In genomic region chr2:144381293-144381692, GRCm38 (mm10) we compare ENCODE assay signal across 19 mouse cellular contexts. TPM values are rescaled to one million over a fixed set of nuclear protein-coding genes. Genes with fewer than 3 reads are reported as not detected.
A peak's percentile ranks its signal among the peaks of the same experiment; 100 is the strongest.
DNase-seq lines count a peak whose midpoint lies in the region; ATAC-seq and TF ChIP-seq lines count a peak whose summit lies in the region.
"Had no signal": no experiment of that assay in that cellular context is flagged by ENCODE, and none has a peak within 500 bp of the region (broad histone marks: within the 10 kb centered on the region; RNA-seq: fewer than 3 reads in every experiment).

No protein-coding gene starts in this region.

- no peak overlapping the region for H3K4me3 ChIP-seq in heart, postnatal 0 days (ENCODE audit: low read depth, low read length)
- H3K4me3 ChIP-seq in heart, embryonic 12.5 days = no peak overlapping the region
- H3K4me3 ChIP-seq in cerebellum, adult 2 months (replicated peaks; ENCODE audit: insufficient read depth, low read depth, low read length) = peak overlapping the region; percentile 2
- H3K4me3 ChIP-seq in intestine, embryonic 16.5 days (ENCODE audit: low read length) = no peak overlapping the region
- H3K4me3 ChIP-seq: limb, embryonic 12.5 days; midbrain, embryonic 12.5 days; myocyte had no signal

- no peak overlapping the region for H3K9ac ChIP-seq in heart, postnatal 0 days (replicated peaks; ENCODE audit: low read depth, low read length)
- no peak overlapping the region for H3K9ac ChIP-seq in heart, embryonic 12.5 days
- H3K9ac ChIP-seq in intestine, embryonic 16.5 days (ENCODE audit: low read depth, low read length) = no peak overlapping the region
- H3K9ac ChIP-seq: hindbrain, embryonic 14.5 days; limb, embryonic 12.5 days; liver, embryonic 14.5 days; midbrain, embryonic 12.5 days had no signal

- no peak for TF ChIP-seq CTCF in heart, postnatal 0 days (IDR thresholded peaks at IDR 0.05; ENCODE audit: low read depth)
- no peak for TF ChIP-seq CTCF in cerebellum, adult 2 months (IDR thresholded peaks at IDR 0.05; ENCODE audit: borderline replicate concordance, insufficient read depth, low read depth, low read length)

- H3K4me1 ChIP-seq in heart, postnatal 0 days (ENCODE audit: control insufficient read depth, insufficient read depth) = no peaks in the 10 kb centered on the region
- peaks cover 15% of the 10 kb centered on the region; the same call in 1 of the 2 replicates for H3K4me1 ChIP-seq in heart, embryonic 12.5 days (replicated peaks)
- H3K4me1 ChIP-seq in cerebellum, adult 2 months (ENCODE audit: control insufficient read depth, insufficient read depth, low read length) = peaks cover 8% of the 10 kb centered on the region
- H3K4me1 ChIP-seq in intestine, embryonic 16.5 days (ENCODE audit: control insufficient read depth, insufficient read depth, low read length) = no peaks in the 10 kb centered on the region
- H3K4me1 ChIP-seq: limb, embryonic 12.5 days; midbrain, embryonic 12.5 days had no signal

- no peak for ATAC-seq in heart, postnatal 0 days (ENCODE audit: insufficient read depth, low read depth)
- no peak for ATAC-seq in heart, embryonic 12.5 days (ENCODE audit: insufficient number of reproducible peaks, low FRiP score)
- 0 out of 2 replicates have a peak, but pooled peaks have one; percentile 40 for ATAC-seq in intestine, embryonic 16.5 days

- no peak for TF ChIP-seq POLR2A in cerebellum, adult 2 months (IDR thresholded peaks at IDR 0.05; ENCODE audit: borderline replicate concordance, insufficient read depth, low read length)

- H3K4me2 ChIP-seq in heart, postnatal 0 days (ENCODE audit: low read depth, low read length) = no peak overlapping the region
- no peak overlapping the region for H3K4me2 ChIP-seq in heart, embryonic 12.5 days
- H3K4me2 ChIP-seq in intestine, embryonic 16.5 days (ENCODE audit: low read depth, low read length) = no peak overlapping the region
- H3K4me2 ChIP-seq: hindbrain, embryonic 14.5 days; limb, embryonic 12.5 days; midbrain, embryonic 12.5 days had no signal

- peaks cover 78% of the 10 kb centered on the region for H3K36me3 ChIP-seq in heart, postnatal 0 days (replicated peaks; ENCODE audit: control insufficient read depth, insufficient read depth, low read length)
- H3K36me3 ChIP-seq in heart, embryonic 12.5 days = peaks cover 91% of the 10 kb centered on the region
- peaks cover 8% of the 10 kb centered on the region; the same call in 1 of the 2 replicates for H3K36me3 ChIP-seq in intestine, embryonic 16.5 days (ENCODE audit: control insufficient read depth, insufficient read depth, low read length)

- 0 out of 2 replicates have a peak overlapping the region, but pooled peaks have one; percentile 30 for H3K27ac ChIP-seq in heart, postnatal 0 days (ENCODE audit: low read depth)
- H3K27ac ChIP-seq in heart, embryonic 12.5 days (ENCODE audit: poor library complexity, severe bottlenecking) = no peak overlapping the region
- H3K27ac ChIP-seq in cerebellum, adult 2 months (ENCODE audit: insufficient read depth, low read length) = peak overlapping the region; percentile 96
- peak overlapping the region; percentile 34; the same call in 1 of the 2 replicates for H3K27ac ChIP-seq in intestine, embryonic 16.5 days (ENCODE audit: low read length)
- H3K27ac ChIP-seq: hindbrain, embryonic 14.5 days; limb, embryonic 12.5 days; liver, embryonic 14.5 days; midbrain, embryonic 12.5 days had no signal

- no peak for DNase-seq in heart, postnatal 0 days (ENCODE audit: low spot score)
- peak; percentile 94 for DNase-seq in brain, adult 2 months (ENCODE audit: low read depth, low spot score)
- DNase-seq in cerebellum, adult 2 months = peak; percentile 61 to 85
- no peak for DNase-seq in adrenal gland, postnatal 14 days
- DNase-seq in thymus, postnatal 4 days = no peak
- DNase-seq: adrenal gland, postnatal 10 days; heart, postnatal 14 days; kidney, adult 2 months; lung, postnatal 4 days had no signal

- H3K27me3 ChIP-seq in heart, postnatal 0 days (ENCODE audit: control insufficient read depth, insufficient read depth, low read length) = no peaks in the 10 kb centered on the region
- no peaks in the 10 kb centered on the region for H3K27me3 ChIP-seq in heart, embryonic 12.5 days (replicated peaks)
- H3K27me3 ChIP-seq in cerebellum, adult 2 months (ENCODE audit: control insufficient read depth, insufficient read depth, low read length) = no peaks in the 10 kb centered on the region
- H3K27me3 ChIP-seq in intestine, embryonic 16.5 days (replicated peaks; ENCODE audit: control insufficient read depth, insufficient read depth, low read length) = no peaks in the 10 kb centered on the region
- H3K27me3 ChIP-seq: limb, embryonic 12.5 days; midbrain, embryonic 12.5 days had no signal

- 61% methylated on average over 3 of the region's 3 CpGs for WGBS in heart, postnatal 0 days
- WGBS in heart, embryonic 12.5 days = 78% methylated on average over 3 of the region's 3 CpGs
- 6% methylated on average over 3 of the region's 3 CpGs for WGBS in cerebellum, adult 2 months
- WGBS in intestine, embryonic 16.5 days = 80% methylated on average over 3 of the region's 3 CpGs

- no peaks in the 10 kb centered on the region for H3K9me3 ChIP-seq in heart, postnatal 0 days (replicated peaks; ENCODE audit: control insufficient read depth, low read length)
- H3K9me3 ChIP-seq in heart, embryonic 12.5 days (replicated peaks) = no peaks in the 10 kb centered on the region
- no peaks in the 10 kb centered on the region for H3K9me3 ChIP-seq in intestine, embryonic 16.5 days (ENCODE audit: control insufficient read depth, low read length)
- H3K9me3 ChIP-seq: G1E; limb, embryonic 12.5 days; midbrain, embryonic 12.5 days had no signal

- no peak for TF ChIP-seq EP300 in heart, postnatal 0 days (IDR thresholded peaks at IDR 0.05; ENCODE audit: low read depth)

RNA-seq across cellular contexts. Expression of gene Pet117, which starts 12.5 kb away (rescaled TPM):
- not detected in 2 replicates for total RNA-seq in heart, postnatal 0 days (2014; rRNA removed; ENCODE audit: low replicate concordance)
- 2.9 and 3.2 TPM in 2 replicates for polyA plus RNA-seq in heart, postnatal 0 days (2015; fragmentation: Nextera tagmentation; extraction: Ambion mirVana)
- 0.90 and 3.8 TPM in 2 replicates for polyA plus RNA-seq in heart, embryonic 12.5 days (2016; fragmentation: Nextera tagmentation; extraction: Ambion mirVana)
- not detected in 2 replicates for polyA plus RNA-seq in cerebellum, adult 2 months (2012; rRNA removed)
- 1.3 and 4.2 TPM in 2 replicates for polyA plus RNA-seq in intestine, embryonic 16.5 days (2015; fragmentation: Nextera tagmentation; extraction: Ambion mirVana)
- total RNA-seq in adrenal gland, postnatal 14 days (2021) = 8.0 and 10.4 TPM in 2 replicates
- total RNA-seq: G1E had no signal
- polyA plus RNA-seq: embryonic facial prominence, embryonic 11.5 days; kidney, adult 2 months; midbrain, embryonic 12.5 days had no signal

RNA-seq across cellular contexts. Expression of gene Kat14, which starts 12.5 kb away (rescaled TPM):
- total RNA-seq in heart, postnatal 0 days (2014; rRNA removed; ENCODE audit: low replicate concordance) = 13.6 and 25.0 TPM in 2 replicates
- polyA plus RNA-seq in heart, postnatal 0 days (2015; fragmentation: Nextera tagmentation; extraction: Ambion mirVana) = 17.9 and 20.2 TPM in 2 replicates
- 27.3 and 27.5 TPM in 2 replicates for polyA plus RNA-seq in heart, embryonic 12.5 days (2016; fragmentation: Nextera tagmentation; extraction: Ambion mirVana)
- 34.1 and 35.3 TPM in 2 replicates for polyA plus RNA-seq in cerebellum, adult 2 months (2012; rRNA removed)
- polyA plus RNA-seq in intestine, embryonic 16.5 days (2015; fragmentation: Nextera tagmentation; extraction: Ambion mirVana) = 44.7 and 45.5 TPM in 2 replicates
- 25.3 and 28.0 TPM in 2 replicates for total RNA-seq in adrenal gland, postnatal 14 days (2021)

RNA-seq across cellular contexts. Expression of gene Ovol2, which starts 49.3 kb away (rescaled TPM):
- not detected in 2 replicates for total RNA-seq in heart, postnatal 0 days (2014; rRNA removed; ENCODE audit: low replicate concordance)
- polyA plus RNA-seq in heart, postnatal 0 days (2015; fragmentation: Nextera tagmentation; extraction: Ambion mirVana) = not detected in 2 replicates
- 0.12 and 0.20 TPM in 2 replicates for polyA plus RNA-seq in heart, embryonic 12.5 days (2016; fragmentation: Nextera tagmentation; extraction: Ambion mirVana)
- polyA plus RNA-seq in cerebellum, adult 2 months (2012; rRNA removed) = not detected in 2 replicates
- polyA plus RNA-seq in intestine, embryonic 16.5 days (2015; fragmentation: Nextera tagmentation; extraction: Ambion mirVana) = 1.2 TPM in 2 replicates
- total RNA-seq in adrenal gland, postnatal 14 days (2021) = not detected in 2 replicates
- total RNA-seq: adrenal gland, postnatal 10 days; gastrocnemius, postnatal 4 days; heart, postnatal 14 days had no signal
- polyA plus RNA-seq: G1E; hindbrain, embryonic 14.5 days; midbrain, embryonic 12.5 days; myocyte had no signal

Comparison
In these comparisons a context has a peak if more than half of its experiments do, and no peak if none do; other contexts are left out.
1. DNase-seq: peak in brain, adult 2 months (single experiment) and cerebellum, adult 2 months (2 of 2); none in heart, postnatal 0 days (single experiment), adrenal gland, postnatal 14 days (single experiment) and thymus, postnatal 4 days (single experiment).